Mouse (Mus musculus): ENCODE measurements around the gene Cyp2d12. TPM values are rescaled to one million over a fixed set of nuclear protein-coding genes. Genes with fewer than 3 reads are reported as not detected.

Cyp2d12 gene
- polyA plus RNA-seq, 1 experiment from 2014 or later, result not detected

- POLR2A ChIA-PET, result no interaction called here
- CTCF ChIA-PET, result interaction anchor here (0.7 to 1.8 kb wide), 2 partner anchors 9 to 10 kb away, joined by 3 to 6 read pairs; no protein-coding TSS in a partner anchor
- DNase-seq (ENCODE audit: low read depth, low spot score), result no peak
- H3K27me3 ChIP-seq, result peaks cover 5% of the 10 kb centered on the region
- no peak for ATAC-seq
- in situ Hi-C loops (cut with MboI; ENCODE audit: low pct_unique_long_range_greater_than_20kb), result no loop called here
- no peak for TF ChIP-seq CTCF (IDR thresholded peaks at IDR 0.05)
These were observed 18.0 kb downstream of the Cyp2d12 start for GRCm38 (mm10) chr15:82572856-82573255.

DNA sequence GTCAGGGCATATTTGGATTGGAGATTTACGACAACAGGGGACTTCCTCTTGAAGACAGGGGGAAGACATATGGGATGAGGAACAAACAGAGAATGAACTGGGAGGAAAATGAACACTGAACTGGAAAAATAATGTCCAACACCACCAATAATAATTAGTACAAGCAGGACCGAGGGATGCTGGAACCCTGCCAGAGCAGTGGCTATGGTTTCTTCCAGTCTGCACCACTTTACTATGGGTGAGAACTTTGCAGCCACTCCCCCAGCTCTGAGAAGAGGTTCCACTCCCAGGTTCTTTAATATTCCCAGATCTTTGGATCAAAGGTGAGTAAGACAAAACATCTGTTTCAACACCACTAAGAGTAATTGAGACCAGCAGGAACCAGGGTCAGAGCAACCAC, 24.2 kb downstream of the Cyp2d12 start:
- DNase-seq (ENCODE audit: low read depth, low spot score) (no peak), ATAC-seq (no peak)
- POLR2A ChIA-PET, result no interaction called here
- TF ChIP-seq CTCF (IDR thresholded peaks at IDR 0.05), result no peak
- CTCF ChIA-PET, result no interaction called here
- peaks cover 10% of the 10 kb centered on the region for H3K27me3 ChIP-seq
- in situ Hi-C loops (cut with MboI; ENCODE audit: low pct_unique_long_range_greater_than_20kb), result no loop called here

DNA sequence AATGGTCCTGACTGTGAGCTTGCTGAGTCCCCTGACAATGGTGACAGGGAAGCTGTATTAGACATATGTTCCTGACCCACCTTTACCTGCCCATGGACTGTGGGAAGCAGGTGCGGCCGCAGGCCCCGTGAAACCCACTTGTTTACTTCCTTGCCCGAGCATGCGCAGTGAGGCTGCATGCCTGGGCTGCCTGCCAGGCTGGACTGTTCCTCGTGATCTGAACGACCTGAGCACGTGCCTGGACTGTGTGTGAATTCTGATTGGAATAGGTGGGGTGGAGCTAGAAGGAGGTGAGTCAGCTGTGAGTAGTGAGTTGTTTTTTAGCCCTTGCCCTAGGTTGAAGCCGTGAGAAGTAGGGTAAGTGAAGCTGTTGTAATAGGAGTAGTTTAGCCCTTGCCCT, 27.7 kb downstream of the Cyp2d12 start:
- ATAC-seq (no peak), DNase-seq (ENCODE audit: low read depth, low spot score) (no peak)
- H3K27me3 ChIP-seq, result peaks cover 11% of the 10 kb centered on the region
- in situ Hi-C loops (cut with MboI; ENCODE audit: low pct_unique_long_range_greater_than_20kb), result no loop called here
- ChIA-PET CTCF (interaction anchor here (1.9 kb wide), 1 partner anchor 10 kb away, joined by 6 read pairs; no protein-coding TSS in a partner anchor), POLR2A (no interaction called here)
- TF ChIP-seq CTCF (IDR thresholded peaks at IDR 0.05), result no peak

Other genes starting within 250 kb of the Cyp2d12 start
- gene Naga, start 216.1 kb upstream of the Cyp2d12 start, polyA plus RNA-seq (2021), result 123 TPM
- gene Pheta2, start 216.1 kb upstream of the Cyp2d12 start, polyA plus RNA-seq (2021), result 0.27 TPM
- 185 TPM for gene Smdt1, start 216.1 kb upstream of the Cyp2d12 start, polyA plus RNA-seq (2021)
- gene Ndufa6, start 200.8 kb upstream of the Cyp2d12 start, polyA plus RNA-seq (2021), result 493 TPM
- 6.9 TPM for gene Cyp2d22, start 174.8 kb upstream of the Cyp2d12 start, polyA plus RNA-seq (2021)
- gene Cyp2d11, start 161.1 kb upstream of the Cyp2d12 start, polyA plus RNA-seq (2021), result not detected
- 0.30 TPM for gene Cyp2d10, start 147.9 kb upstream of the Cyp2d12 start, polyA plus RNA-seq (2021)
- gene Cyp2d9, start 121.6 kb upstream of the Cyp2d12 start, polyA plus RNA-seq (2021), result not detected
- not detected for gene Cyp2d34, start 65.9 kb downstream of the Cyp2d12 start, polyA plus RNA-seq (2021)
- gene Cyp2d40, start 209.1 kb downstream of the Cyp2d12 start, polyA plus RNA-seq (2021), result not detected
- gene Cyp2d26, start 239.2 kb downstream of the Cyp2d12 start, polyA plus RNA-seq (2021), result not detected